Mouse (Mus musculus): ENCODE results near the gene Casp9.
A peak's percentile ranks its signal among the peaks of the same experiment; 100 is the strongest.

Casp9 gene

DNA sequence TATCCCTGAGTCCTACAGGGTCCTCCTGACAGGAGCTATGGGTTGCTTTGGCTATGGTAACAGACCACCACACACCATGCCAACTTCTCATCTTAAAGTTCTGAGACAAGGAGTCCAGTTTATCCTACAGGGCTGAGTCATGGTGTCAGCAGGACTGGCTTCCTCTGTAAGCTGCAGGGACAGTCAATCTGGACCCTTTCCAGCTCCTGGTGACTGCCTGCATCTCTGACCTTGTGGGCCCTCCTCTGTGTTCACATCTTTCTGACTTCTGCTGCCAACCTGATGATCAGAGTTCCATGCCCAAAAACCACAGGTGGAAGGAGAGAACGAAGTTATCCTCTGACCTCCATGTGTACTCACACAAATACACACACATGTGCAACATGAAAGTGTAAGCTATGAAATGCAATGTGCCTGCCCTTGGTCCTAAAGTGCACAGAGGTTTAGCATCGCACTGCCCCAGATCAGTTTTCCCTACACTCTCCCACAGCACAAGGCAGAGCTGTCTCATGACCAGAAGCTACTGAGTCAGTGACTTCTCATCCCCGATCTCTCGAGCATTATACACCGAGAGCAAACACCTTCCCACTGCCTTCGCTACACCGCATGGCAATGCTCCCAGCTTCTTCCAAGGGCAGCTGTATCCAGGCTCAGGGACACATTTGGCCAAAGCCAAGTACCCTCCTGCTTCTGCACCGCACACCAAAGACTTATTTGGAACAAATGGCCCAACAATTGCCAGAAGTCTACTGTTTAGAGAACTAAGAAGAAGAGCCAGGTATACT lies 12.0 kb upstream of the Casp9 start:
- no peak for DNase-seq

DNA sequence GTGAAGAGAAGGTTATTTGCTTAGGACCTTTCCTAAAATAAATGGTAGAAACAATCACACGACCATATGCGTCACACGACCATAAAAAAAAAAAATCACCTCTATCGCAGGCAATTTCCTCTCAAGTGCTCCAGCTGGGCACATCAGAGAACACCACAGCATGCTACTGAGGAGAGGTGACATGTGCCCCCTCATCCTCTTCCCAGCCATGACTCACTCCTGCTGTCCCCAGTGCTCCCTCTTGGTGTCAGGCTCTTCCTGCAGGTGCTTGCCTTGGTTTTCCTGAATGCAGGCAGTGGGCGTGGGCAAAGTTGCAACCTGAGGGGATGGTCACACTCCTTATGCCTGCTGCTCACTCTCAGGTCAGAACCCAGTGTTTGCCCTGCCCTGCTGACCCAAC lies 8.6 kb upstream of the Casp9 start:
- DNase-seq, result no peak

DNA sequence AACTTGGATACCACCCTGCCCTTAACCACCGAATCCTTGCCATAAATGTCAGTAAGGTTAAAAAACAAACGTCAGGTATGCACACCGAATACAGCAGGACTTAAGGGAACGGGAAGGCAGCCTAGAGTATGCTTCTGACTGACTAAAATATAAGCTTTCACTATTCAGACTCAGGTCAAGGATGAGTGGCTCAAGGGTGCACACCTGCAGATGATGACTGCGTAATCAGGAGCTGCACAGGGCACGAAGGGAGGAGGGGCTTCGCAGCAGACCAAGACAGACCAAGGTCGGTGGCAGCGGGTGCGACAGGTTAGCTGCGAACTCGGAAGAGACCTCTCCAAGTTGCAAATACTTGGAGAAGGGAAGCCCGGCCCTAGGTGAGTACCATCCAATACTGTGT lies 7.3 kb upstream of the Casp9 start:
- no peak for DNase-seq

DNA sequence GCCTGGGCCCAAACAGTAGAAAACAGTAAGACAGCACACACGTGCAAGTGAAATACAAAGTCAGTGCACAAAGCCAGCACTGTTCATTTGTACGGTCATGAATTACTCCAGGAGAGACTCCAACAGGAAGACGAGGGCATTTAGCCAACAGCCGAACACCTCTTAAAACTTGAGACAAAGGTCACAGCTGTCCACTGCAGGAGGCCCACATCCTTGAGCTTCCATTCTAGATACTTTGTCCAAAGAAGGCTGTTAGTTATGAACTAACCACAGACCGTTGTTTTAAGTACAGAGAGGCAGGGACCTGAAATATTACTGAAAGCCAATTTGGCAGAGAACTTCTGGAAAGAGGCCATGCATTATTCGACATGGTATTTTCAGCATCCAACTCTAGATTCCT lies 6.4 kb upstream of the Casp9 start:
- DNase-seq, result no peak

DNA sequence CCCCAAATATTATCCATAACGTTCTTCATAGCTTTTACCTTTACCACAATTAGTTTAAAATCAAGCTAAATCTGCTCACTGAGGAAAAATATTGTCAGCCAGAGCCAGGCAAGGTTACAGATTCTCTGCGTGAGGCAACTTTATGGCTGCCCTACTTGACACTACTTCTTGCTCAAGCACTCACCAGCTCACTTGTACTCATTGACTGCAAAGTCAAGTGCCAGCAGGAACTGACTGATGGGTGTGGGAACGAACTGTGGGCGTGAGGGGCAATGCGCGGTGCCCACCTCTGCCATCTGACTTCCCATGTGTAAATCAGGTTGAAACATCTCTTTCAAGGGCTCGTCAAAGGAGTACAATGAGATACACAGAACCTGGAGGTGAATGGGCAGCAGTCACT lies 6.0 kb upstream of the Casp9 start:
- DNase-seq, result peak; percentile 36

DNA sequence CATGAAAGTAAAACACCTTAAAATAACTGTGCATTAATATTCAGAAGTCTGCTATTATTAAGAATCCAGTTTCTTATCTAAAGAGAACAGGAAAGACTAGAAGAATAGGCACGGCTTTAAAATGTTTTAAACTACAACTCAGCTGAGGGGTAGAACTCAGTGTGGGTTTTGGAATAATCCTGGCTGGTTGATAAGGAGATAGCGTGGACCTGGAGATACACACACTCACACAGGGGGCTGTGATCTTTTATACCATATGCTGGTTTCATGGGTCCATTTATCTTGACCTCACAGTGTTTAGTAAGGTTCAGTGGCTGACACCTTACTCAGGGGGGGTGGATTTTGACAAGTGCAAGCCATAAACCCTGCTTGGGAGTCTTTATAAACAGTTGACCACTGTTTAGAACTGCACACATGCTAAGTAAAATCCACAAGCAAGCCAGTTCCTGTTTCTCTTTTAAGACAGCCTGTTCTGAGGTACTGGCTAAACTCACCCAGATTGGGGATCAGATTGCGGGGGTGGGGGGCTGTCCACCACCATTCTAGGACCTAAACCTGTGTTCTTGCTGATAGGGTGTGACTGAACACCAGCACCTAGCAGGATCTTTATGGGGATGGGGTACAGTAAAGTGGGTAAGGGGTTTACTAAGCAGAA lies 3.7 kb upstream of the Casp9 start:
- DNase-seq, result no peak

DNA sequence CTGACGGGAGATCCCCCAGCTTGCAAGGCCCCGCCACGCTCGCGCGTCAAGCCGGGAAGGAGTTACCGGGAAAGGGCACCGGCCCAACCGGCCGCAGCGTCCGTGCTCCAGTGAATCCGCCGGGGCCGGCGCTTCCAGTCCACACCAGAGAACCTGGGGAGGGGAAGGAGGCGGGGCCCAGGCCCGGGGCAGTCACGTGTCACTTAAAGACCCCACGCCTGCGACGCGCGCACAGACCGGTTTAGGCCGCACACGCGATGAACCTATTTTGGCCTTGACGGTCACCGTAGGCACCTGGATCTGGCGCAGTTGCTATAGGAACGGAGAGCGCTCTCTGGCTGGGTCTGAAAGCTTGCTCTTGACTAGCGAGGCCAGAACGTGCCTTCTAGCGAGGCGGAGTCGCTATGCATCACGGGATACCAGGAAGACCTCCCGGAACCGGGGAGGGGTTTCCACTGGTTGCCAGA lies 2.9 kb upstream of the Casp9 start, which contains the start of gene Dnajc16:
TSS of gene Dnajc16 (minus strand) at position 408 of the 467 bp plus-strand sequence.
- DNase-seq, result peak; percentile 98

DNA sequence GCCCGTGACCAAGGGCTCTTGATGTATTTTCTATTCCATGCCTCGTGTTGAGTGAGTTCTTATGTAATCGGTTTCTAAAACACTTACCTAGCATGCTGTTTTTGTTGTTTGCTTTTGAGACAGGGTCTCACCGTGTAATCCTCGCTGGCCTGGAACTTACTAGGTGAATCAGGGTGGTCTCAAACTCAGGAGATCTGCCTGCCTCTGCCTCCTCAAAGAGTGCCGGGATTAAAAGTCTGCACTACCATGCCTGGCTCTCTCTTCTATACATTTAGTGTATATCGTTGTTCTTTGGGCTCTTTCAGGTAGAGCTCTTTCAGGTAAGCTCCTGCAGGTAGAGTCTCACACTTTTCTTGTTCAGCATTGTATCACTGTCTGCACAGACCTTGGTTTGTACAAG lies 1.9 kb upstream of the Casp9 start:
- no peak for DNase-seq

DNA sequence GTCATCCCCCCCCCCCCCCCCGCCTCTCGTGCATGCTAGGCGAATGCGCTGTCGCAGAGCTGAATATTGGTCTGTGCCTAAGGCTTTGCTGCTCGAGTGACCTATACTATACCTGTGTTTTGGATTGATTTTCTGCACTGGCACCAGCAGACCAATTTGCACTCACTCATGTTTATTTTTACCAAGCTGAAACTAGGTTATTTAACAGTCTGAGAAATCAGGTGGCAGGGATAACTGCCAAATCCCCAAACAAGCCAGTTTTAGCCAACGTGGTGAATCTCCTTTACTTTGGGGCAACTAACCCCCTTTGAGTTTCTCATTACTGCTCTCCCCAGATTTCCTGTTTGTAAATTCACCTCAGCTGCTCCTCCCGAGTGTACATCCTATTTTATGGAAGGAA lies 1.5 kb upstream of the Casp9 start:
- no peak for DNase-seq

DNA sequence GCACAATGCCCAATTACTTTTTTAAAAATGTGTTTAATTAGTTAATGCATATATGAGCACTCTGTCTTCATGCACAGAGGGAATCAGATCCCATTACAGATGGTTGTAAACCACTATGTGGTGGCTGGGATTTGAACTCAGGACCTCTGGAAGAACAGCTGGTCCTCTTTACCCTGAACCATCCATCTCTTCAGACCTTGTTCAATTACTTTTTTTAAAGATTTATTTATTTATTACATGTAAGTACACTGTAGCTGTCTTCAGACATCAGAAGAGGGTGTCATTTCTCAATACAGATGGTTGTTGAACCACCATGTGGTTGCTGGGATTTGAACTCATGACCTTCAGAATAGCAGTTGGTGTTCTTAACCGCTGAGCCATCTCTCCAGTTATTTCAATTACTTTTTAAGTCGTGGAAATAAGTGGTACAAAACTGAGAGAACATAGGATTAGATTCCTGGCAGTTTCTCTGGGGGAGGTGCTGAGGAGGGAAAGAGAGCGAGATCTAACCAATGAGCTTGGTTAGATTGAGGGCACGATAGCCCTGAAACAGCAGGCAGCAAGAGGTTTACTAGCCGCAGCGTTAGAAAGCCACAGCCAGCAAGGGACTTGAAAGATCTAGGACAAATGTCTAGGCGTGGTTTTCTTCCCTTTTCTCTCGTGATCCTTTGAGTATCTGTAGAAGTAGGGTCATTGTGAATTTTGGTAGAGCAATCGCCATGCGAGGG lies 694 bp upstream of the Casp9 start:
- no peak for DNase-seq

DNA sequence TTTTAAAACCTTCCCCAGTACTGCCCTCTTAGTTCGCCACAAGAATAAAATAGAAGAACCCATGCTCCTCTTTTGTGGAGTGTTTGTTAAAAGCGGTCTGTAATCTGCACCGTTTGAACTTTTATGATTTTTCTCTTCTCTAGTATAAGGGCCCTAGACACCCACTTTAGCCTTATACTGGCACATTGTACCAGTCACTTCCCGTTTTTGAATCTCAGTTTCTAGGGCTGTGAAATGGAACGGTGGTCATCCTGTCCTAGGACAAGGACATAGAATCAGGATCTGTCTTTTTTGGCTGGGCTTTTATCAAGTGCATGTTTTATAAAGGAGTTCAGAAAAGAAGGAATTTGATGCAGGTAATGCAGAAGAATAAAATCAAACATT lies 732 bp downstream of the Casp9 start:
- DNase-seq, result no peak

DNA sequence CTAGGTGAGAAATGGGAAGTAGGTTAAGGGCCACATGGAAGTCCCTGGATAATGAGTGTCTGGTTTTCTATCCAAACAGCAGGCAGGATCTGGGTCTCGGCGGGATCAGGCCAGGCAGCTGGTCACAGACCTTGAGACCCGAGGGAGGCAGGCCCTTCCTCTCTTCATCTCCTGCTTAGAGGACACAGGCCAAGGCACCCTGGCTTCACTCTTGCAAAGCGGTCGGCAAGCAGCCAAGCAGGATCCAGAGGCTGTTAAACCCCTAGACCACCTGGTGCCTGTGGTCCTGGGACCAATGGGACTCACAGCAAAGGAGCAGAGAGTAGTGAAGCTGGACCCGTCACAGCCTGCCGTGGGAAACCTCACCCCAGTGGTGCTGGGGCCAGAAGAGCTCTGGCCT lies 2.9 kb downstream of the Casp9 start:
- no peak for DNase-seq

DNA sequence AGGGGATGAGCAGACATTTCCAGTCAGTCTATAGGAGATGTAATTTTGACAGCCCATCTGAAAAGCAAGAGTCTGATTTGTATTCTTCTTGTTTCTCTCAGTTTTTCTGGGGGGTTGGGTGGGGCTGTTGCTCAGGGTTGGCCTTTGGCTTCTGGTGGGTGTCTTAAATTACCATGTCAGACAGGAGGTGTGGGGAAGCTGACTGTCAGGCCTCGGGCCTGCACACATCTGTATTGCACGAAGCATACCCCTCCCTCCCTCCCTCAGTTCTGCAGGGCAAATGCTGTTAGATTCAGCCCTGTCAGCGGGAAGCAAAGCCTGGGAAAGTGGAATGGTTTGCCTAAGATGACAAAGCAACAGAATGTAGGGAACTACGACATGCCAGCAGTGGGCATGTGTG lies 3.5 kb downstream of the Casp9 start:
- DNase-seq, result no peak

DNA sequence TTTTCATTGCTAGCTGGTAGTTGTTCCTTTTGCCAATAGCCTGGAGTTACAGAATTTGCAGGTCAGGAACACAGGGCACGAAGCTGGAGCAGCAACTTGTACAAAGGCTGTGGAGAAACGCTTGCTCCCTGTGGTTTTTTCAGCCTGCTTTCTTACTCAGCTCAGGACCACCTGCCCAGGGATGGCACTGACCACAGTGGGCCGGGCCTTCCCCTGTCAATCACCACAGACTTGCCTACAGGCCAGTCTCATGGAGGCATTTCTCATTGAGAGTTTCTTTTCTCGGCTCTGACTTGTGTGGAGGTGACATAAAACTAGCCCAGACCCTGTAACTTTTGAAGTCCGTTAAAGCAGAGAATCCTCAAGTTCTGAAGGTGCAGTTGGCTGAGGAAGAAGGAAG lies 4.1 kb downstream of the Casp9 start:
- no peak for DNase-seq

DNA sequence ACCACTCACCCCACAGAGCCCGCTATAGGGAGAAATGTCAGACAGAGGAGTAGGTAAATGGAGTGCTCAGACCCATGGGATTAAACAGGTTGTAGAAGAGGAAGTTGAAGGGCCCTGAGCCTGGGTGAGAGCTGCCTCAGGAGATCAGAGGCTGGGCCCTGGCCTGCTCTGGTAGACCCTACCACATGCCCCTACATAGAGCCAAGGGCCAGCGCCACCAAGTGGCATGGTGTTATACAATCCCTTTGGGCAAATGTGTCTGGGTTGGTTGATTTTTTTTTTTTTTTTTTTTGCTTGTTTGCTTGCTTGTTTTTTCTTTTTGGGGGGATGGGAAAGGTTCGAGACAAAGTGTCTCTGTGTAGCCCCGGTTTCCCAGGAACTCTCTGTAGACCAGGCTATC lies 10.7 kb downstream of the Casp9 start:
- no peak for DNase-seq

DNA sequence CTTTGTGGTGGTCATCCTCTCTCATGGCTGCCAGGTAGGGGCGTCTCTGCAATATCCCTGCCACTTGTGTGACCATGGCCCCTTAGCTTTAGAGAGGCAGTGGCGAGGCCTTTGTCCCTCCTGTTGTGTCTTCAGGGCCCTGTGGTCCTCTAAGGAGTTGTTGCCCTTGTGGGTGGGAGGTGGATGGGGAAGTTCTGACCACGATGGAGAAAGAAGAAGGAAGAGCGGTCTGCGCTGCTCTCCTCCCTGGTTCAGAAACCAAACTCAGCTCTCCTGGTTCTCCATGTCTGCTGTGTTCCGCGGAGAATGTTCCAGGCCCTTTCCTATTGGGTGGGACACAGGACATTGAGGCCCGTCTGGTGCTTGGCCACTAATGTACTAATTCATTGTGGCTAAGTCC lies 12.5 kb downstream of the Casp9 start:
- no peak for DNase-seq

DNA sequence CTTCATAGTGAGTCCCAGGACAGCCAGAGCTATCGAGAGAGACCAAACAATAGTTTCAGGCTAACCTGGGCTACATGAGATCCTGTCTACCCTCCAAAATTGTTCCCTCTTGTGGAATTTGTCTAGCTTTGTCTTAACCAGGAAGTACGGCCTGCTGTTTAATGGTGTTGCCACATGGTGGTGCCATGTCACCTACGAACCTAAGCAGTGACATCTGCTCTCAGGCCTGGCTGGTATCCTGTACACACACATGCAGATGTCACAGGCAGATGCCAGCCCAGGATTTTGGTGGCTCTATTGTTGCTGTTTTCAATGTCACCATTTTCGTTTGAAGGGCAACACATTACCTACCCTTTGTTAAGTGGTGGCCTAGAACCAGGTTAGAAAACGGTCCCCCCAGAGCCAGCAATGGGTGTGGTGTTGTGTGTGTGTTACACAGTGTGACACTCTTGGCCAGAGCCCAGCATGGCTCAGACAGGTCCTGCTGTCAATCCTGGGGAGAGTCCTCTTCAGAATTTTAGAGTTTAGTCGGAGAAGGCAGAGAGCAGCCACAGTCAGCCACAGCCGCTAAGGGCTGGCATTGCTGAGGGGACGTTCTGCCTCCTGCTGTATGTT lies 16.5 kb downstream of the Casp9 start:
- peak; percentile 29 for DNase-seq

DNA sequence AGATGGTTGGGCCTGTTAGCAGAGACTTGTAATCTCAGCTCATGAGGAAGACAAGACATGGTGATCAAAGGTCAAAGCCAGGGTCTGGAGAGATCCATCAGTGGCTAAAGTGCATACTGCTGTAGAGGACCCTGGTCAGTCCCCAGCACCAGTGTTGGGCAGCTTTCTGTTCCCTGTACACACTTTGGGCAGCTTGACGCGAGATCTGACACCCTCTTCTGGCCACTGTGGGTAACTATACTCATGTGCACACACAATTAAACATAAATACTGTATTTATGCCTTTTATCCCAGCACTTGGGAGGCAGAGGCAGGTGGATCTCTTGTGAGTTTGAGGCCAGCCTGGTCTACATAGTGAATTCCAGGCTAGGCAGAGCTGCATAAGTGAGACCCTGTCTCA lies 17.6 kb downstream of the Casp9 start:
- DNase-seq, result no peak

DNA sequence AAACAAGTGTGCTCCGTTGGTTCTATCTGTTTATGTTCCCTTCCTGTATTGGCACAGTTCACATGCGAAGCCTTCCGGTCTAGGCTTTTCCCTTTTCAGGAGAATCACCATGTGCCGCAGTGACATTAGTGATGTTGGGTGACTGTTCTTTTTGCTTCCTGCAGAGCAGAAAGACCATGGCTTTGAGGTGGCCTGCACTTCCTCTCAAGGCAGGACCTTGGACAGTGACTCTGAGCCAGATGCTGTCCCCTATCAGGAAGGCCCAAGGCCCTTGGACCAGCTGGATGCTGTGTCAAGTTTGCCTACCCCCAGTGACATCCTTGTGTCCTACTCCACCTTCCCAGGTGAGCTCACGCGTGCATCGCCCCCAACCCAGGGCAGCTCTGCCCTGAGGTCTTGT lies 18.0 kb downstream of the Casp9 start:
- DNase-seq, result no peak

DNA sequence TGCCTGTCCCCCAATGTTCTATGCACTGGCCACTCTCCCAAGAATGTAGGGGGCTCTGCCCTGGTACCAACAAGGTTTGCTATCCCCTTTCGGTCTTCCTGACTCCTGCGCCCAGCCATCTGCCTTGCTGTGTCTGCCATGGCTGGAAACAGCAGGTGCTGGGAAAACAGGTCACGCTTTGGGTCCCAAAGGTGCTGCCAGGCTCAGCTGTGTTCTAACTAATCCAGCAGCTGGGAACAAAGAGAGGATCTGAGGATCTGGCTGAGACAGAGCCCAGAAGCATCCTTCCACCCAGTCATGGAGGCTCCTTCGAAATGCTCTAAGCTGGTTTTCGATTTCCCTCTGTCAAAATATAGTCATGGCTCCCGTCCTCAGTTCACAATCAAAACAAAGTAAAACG lies 22.9 kb downstream of the Casp9 start:
- DNase-seq, result no peak

DNA sequence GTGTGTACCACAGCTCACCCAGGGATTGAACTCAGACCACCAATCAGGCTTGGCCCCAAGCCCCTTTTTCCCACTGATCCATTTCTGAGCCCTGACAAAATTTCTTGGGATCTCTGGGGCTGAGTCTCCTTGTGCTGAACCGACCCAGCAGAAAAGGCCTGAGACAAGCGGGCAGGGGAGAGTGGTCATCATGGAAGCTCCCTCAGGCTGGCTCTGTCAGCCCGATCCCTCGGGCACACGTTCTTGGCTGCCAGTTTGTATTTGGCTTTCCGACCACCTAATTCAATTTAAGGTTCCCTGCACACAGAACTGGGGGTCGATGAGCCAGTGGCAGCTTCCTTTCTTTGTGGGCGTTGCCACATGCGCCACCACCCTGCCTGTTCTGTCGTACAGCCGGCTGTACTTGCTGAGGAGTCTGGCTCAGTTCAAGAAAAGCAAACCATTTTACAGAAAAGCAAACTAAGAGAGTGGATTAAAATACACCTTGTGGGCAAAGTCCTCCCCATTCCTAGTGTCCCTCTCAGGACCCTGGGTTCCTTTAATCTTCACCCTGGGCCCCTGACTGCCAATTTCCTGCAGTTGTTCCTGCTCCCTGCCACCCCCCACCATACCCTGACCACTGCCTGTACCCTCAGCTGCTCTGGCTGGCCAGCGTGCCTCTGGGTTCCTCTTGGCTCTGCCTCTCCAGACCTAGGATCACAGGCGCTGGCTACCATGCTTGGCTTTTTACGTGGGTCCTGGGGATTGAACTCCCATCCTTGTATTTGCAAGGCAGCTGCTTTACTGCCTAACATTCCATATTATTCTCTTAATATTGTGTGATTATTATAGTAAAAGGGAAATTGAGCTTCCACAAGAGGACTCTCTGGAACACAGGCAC lies 23.6 kb downstream of the Casp9 start:
- no peak for DNase-seq

DNA sequence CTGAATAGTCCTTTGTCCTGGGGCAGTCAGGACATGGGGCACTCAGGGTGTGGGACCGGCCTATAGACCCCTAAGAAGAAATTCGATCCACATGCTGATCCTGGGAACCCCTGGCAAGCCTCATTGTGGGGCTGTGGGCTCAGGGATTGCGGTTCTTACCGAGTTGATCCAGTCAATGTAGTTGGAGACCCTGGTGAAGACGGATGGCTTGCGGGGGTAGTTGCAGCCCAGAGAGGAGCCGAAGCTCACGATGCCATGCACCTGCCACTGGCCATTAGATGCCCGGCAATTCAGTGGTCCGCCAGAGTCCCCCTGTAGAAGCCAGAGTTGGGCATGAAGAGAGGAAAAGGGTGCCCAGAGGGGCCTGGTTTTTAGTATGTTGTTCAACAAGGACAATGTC lies 24.3 kb downstream of the Casp9 start:
- DNase-seq, result no peak

DNA sequence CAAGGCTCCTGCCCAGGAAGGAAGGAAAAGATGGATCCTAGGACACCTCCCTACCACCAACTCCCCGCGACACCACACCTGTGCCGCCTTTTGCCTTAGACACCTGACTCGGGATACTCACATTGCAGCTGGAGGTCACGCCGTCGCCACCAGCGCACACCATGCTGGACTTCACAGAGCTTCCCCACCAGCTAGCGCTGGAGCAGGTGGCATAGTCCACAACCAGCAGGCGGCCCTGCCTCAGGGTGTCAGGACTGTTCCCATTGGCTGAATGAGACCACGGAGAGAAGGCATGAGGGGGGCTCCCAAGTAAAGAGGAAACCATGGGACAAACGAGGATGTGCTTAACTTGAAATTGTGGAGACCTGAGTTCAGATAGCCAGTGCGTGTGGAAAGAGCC lies 25.4 kb downstream of the Casp9 start:
- DNase-seq, result no peak

Data from lung, postnatal 10 days (tissue).